Mouse (Mus musculus) CD4-positive, CD25-positive, alpha-beta regulatory T cell, adult 2 months (primary cell): ENCODE data around the gene Bglap.

Experiments used
- DNase-seq: peaks from one replicate; pipeline ENCODE4 v3.0.0-alpha.2; 2012; ENCODE audit warnings: low read depth, low spot score

The Bglap gene

DNA sequence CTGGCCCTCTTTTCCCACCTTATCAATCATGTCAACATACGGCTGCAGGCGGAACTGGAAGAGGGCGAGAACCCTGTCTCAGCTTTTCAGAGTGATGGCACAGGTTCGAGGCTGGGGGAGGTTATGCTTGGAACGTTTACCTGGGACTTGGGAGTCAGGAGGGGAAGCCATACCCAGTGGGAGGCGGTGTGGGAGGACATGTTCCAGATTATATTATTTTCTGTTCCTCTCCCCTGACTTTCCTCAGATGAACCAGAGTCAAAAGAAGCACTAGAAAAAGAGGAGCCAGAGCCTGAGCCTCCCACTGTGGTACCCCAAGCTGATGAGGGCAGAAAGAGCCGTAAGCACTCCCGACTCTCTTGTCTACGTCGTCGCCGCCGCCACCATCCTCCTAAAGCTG, 33.5 kb downstream of the Bglap start:
- no peak for DNase-seq

DNA sequence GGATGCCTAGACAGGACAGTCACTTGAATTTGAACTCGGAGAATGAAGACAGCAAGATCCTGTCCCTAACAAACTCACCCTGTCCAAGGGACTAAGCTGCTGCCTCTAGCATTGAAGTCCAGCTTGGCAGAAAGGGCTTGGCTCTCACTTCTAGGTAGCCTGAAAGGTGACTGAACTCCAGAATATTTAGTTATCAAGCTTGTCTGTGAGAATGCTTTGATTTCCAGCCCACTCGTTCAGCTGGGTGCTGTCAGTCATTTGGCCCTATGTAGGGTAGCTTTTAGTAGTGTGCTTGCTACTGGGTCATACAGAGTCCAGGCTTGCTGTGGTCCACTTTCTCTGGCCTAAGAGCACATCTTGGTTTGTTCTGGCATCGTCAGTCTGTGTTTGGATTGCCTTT, 45.3 kb downstream of the Bglap start:
- DNase-seq = no peak

DNA sequence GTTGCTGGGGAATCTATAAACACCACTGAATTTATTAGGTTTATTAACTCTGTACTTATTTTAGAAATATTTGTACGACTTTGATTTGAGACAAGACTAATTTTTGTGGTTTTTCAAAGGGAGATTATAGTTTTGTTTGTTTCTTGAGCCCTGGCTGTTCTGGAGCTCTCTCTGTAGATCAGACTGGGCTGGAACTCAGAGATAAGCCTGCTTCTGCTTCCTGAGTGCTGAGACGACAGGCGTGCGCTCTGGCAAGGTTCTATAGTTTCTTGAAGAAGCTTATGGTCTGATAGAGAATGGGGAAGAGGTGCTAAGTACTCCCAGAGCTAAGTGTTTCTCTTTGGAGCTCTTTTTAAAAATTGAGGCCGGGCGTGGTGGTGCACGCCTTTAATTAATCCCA, 45.9 kb downstream of the Bglap start:
- DNase-seq = no peak

DNA sequence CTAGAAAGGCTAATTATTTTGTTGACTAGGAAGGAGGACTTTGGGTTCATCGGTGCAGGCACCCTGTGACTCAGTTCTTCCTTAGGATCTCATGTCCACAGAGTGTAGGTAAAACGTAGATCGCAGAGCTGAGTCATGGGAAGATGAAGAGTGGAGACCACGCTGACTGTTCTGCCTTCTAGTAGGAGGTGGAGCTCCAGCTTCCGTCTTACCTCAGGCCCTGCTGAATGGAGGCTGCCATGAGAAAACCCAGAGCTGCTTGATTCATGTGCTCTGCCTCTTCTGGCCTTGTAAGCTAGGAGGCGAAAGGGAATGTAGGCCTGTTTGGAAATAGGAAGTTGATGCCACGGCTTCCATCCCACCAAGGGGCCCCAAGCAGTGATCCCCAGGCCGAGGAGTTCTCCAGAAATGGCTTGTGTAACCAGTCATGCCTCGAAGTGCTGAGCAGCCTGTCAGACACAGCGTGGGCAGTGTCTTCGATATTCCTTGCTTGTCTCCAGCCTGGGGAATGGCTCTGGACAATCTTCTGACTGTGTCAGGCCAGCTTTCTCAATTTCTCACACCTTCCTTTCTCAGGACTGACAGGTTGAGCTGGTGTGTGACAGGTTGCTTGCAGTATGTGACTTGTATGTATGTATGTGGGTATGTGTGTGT, 46.8 kb downstream of the Bglap start:
- DNase-seq = peak; percentile 62

DNA sequence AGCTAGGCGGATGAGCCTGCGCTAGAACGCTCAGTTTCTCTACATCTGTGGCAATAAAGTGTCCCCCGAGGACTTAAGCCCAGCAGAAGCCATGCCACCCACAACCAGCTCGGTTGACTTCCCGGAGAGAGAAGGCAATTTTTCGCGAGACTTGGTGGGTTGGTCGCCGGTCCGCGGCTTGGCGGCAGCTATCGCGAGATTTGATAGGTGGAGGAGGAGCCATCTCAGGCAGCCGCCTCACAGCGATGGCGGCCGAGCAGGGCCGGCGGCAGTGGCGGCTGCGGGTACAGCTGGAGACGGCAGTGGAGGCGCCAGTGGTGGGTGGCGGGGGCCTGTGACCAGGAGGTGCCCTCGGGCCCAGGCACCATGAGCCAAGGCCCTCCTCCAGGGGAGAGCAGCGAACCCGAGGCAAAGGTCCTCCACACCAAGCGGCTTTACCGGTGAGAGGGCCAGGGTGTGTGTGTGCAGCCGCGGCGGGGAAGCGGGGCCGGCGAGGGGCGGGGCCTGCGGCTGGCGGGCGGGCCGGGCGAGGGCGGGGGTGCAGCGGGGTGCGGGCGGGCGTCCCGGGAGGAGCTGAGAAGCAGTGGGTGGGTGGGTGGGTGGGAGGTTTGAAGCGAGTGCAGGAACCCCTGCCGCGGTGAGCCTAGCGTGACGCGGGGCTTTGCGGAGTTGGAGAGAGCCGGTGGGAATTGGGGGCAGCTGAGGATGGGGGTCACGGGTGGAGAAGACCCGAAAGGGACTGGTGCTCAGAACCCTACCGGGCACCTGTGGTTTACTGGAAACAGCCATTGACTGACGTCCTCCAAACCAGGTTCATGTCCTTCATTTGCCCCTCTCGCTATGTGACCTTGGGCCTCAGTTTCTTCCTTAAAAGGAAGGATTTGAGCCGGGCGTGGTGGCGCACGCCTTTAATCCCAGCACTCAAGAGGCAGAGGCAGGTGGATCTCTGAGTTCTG, 47.9 kb downstream of the Bglap start, which contains the start of the genes Tmem79 and Smg5:
Gene Tmem79 (minus strand): TSS at position 91 of the 956 bp plus-strand sequence.
Gene Smg5 (plus strand): TSS at position 203 of the 956 bp plus-strand sequence.
- peak; percentile 99 for DNase-seq

DNA sequence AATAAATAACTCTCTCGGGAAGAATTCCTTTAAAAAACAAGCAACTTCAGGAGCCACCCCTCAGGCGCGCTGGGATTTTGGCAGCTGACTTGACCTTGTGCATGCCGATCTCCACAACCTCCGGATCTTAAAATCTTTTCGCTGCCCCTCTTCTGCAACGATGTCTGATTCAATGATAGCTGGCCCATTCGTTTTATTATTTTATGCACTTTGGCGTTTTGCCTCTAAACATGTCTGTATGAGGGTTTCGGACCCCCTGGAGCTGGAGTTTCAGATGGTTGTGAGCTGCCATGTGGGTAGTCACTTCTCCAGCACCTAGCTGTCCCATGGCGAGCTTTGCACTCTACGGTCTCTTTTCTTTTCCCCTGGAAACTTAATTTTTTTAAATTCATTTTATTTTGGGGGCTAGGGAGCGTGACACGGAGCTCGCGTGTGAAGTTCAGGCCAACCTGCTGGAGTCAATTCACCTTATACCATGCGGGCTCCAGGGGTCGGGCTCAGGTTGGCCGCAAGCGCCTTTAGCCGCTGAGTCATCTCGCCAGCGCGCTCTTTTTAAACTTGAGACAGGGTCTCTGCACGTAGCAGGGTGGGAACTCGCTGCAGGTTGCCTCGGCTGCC, 48.7 kb downstream of the Bglap start:
- DNase-seq = no peak

DNA sequence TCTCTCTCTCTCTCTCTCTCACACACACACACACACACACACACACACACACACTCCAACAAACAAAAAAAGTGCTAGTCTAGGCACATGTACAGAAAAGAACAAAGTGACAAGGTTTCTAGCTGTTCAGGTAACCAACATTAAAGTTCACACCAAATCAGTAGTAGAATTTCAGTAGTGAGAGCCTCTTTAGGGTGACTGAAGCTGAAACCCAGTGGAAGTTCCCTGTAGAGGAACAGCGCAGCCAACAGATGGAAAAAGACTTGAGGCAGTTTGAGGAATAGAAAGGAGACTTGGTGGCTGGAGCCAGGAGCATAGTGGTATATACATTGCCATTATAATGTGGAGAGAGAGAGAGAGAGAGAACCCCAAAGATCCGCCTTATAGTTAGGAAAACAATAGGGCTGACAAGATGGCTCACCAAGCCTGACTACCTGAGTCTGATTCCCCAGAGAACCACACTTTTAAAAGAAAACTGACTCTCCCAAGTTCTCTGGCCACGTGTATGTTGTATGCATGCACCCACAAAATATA, 49.3 kb downstream of the Bglap start:
- DNase-seq = no peak

DNA sequence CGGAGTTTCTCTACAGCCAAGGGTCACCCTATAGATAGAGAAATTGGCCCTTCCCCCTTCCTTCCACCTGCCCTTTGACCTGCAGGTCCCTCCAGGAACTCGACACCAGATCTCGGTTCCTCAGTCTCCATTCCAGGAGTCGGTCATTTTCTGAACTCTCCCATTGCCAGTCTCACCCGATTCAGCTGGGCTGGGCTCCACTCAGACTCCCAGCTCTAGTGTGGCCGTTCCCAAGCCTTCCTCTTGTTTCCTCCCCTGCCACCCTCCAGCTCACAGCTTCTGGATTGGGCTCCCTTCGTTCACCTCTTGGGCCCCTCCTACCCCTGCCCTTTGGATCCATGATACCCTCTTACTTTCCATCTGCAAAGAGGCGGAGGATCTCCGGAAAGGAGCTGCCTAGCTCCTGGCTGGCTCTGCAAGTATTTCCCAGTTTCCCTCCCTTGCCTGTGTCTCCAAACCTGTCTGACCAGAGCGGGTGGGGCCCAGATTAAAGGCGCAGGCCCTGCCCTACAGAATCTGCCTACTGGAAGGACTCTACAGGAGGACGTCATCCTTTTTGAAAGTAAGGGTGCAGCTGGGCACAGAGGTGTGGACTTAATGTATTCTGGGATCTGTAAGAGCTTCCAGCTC, 50.1 kb downstream of the Bglap start:
- DNase-seq = no peak
